Mouse (Mus musculus): ENCODE results near the gene Rapgef4.

- TF ChIP-seq CTCF (IDR thresholded peaks at IDR 0.05; ENCODE audit: low read depth, low read length): no peak
- no peak for TF ChIP-seq POLR2A (IDR thresholded peaks at IDR 0.05; ENCODE audit: extremely low read depth, insufficient read depth, low read length)
Observed at GRCm38 (mm10) chr2:72122410-72123223, 141.6 kb downstream of the Rapgef4 start.

All from liver, adult 2 months (tissue).